Mouse (Mus musculus) liver, adult 2 months (tissue): ENCODE measurements around the gene Pcf11.

Source experiments
- CTCF ChIP-seq: fragments of 200-500 bp; IDR thresholded peaks from 2 replicates; pipeline ENCODE4 v1.5.1; 2011; ENCODE audit warnings: low read depth, low read length, control low read depth
- POLR2A ChIP-seq: fragments of 200-500 bp; IDR thresholded peaks from 2 replicates; pipeline ENCODE4 v1.6.1; 2011; ENCODE audit warnings: low read length, control low read depth; ENCODE audit not compliant: insufficient read depth; ENCODE audit errors: extremely low read depth

DNA sequence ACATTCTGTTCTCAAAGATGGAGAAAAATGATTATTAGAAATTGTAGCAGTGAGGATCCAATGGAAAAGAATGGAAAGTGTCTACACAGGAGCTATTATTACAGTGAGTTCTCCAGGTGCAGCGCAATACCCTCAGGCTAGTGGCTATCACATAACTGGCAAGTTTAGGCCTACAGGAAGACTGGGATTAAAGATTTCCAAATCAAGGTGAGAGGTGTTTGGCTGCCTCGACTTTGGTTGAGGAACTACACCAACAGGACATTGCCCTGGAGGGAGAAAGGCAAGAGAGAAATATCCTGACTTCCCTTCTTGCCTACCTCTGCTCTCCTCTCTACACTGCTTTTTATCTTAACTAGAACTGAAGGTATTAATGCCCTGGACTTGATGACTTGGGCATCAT is 19.4 kb upstream of the Pcf11 start:
- TF ChIP-seq CTCF = no peak
- no peak for TF ChIP-seq POLR2A
